Mouse (Mus musculus) cerebellum, adult 8-10 months (tissue): ENCODE measurements around the gene Ccer2.
A peak's percentile ranks its signal among the peaks of the same experiment; 100 is the strongest.

ENCODE experiments used
- DNase-seq: peaks from one replicate; pipeline ENCODE4 v3.0.0; 2022

The Ccer2 gene

DNA sequence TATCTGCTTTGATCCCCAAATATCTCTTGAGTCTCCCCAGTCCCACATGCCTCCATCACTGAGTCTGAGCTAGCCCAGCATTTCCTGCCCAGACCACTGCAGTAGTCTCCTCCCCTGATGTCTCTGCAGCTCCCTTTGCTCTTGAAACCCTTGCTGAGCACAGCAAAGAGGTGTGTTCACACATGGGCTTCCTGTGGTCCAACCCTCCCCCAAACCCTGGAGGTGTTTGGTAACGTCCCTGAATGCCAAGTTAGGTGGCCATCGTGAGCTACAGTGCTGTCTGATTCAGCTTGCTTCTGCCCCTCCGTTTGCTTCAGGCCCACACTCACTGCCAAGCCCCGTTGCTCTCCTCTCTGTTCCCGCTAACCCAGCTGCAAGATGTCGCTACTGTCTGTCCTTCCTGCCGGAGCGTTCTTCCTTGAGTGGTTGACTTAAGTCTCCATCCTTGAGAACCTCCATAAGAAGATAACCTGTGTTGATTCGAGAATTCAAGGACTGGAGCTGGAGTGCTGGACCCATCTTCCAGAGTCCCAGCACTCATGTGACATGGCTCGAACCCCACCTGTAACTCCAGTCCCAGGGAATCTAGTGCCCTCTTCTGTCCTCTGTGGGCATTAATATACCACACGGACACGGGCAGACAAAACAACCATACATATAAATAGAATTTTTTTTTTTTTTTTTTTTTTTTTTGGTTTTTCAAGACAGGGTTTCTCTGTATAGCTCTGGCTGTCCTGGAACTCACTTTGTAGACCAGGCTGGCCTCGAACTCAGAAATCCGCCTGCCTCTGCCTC lies 36.6 kb downstream of the Ccer2 start:
- DNase-seq = no peak

DNA sequence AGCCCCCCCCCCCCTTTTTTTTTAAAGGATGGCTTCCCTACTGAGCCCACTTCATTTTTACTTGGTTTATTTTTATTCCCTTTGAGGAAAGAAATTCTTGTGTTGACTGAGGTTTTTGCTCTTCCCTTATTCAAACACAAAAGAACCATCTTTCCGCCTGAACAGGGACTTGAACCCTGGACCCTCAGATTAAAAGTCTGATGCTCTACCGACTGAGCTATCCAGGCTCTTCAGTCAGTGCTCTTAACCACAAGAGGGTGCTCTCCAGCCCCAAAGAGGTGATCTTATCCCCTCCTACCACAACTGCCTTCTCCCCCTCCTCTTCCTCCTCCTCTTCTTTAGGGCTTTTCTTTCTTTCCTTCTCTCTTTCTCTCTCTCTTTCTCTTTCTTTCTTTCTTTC lies 37.9 kb downstream of the Ccer2 start:
- DNase-seq = no peak

DNA sequence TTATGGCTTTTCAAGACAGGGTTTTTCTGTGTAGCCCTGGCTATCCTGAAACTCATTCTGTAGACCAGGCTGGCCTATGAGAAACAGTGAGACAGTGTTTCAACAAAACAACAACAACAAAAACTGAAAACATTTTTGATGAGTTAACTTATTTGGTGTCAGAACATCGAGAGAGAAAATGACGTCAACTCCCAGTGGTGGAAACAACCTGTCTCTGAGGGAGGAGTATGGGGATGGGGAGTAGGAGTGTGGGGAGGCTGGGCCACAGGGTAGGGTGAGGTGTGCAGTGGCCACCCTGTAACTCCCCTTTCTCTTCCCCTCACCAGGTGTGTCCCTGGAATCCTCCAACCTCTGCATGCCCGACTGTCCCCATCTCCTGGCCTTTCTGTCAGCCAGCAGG lies 38.5 kb downstream of the Ccer2 start:
- no peak for DNase-seq

DNA sequence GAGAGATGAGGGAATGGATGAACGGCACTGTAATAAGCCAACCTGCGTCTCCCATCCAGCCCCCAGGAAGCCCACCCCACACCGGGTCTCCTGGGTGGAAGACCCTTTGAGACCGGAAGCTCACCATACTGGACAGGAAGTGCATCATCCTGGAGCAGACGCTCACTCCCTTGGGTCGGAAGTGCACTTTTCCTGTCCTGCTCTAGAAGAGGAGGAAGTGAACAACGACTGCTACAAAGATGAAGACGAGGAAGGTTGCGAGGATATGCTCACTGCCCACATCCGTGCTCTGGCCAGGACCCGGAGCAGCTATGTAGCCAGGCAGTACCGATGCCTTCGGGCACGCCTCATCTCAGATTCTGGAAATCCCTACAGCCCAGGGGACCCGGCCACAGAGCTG lies 39.9 kb downstream of the Ccer2 start:
- DNase-seq = no peak

DNA sequence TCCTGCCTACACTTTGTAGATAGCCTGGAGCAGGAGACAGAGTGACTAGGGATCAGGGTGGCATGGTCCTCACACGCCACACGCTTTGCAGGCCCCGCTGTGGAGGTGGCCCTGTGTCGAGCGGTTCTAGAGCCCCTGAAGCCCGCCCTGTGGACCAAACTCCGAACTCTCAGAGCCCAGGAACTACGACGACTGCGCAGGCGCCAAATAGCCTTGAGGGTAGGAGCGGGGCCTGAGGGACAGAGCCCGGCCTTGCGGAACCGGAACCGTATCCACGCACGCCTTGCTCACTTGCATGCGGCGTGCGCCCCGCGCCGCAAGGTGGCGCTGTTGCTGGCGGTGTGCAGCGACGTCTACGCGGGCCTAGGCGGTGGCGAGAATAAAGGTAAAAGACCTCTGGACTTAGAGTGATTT lies 40.6 kb downstream of the Ccer2 start:
- peak; percentile 86 for DNase-seq

DNA sequence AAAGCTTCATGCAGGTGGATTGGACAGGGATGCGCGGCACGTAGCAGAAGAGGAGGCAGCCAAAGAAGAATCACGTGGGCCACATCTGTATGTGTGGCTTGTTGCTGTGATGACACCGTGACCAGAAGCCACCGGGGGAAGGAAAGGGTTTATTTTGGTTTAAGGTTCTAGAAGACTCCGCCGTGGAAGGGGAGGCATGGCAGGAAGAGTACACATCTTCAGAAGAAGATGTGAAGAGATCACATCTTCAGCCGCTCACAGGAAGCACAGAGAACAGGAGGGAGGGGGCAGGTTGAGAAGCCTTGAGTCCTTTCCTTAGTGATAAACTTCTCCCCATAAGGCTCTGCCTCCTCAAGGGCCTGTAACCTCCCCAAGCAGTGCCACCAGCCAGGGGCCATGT lies 44.0 kb downstream of the Ccer2 start:
- DNase-seq = no peak

DNA sequence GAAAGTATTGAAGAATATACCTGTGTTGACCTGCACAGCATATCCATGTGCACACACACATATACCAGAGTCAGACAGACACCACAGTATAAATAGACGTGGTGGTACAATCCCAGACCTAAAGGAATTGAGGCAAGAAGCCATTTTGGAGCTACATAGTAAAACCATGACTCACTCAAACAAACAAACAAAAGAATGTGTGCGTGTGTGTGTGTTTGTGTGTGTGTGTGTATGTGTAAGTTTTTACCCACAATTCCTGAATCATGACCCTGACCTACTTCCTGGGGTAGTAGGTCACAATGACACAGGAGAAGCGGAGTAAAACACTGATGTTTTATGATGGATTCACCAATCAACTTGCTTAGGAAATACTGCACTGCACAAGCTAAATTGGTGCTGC lies 45.5 kb downstream of the Ccer2 start:
- no peak for DNase-seq

DNA sequence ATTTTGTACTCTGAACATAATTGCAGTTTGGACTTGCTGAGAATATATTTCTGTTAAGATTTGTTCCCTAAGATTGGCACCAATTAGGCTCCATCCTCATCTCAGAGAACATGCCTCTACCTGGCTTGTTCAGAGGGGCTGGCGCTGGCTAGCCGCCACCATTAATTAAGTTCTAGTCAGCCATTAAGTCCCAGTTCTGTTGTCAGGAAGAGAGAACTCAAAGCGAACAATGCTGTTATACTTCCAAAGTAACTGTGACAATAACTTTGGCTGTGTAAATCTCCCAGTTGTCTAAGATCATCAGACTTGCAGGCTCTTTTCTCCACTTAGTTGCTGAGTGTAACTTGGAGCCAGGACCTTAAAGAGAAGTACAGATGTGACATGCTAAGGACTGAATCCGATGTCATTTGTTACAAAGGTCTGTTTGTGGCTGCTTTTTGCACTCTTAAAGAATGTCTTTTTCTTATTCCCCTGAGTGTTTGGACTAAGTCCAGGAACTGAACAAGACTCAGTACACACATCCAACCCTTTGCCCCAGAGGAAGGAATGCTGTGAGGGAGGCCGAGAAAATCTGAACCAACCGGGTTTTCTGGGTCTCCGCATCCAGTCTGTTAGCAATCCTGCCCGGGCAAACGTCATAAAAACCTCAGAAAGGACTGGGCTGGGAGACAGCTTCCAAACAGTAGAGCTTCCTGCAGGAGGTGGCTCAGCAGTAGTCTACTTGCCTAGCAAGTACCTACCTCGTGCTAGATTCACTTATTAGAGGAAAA lies 46.1 kb downstream of the Ccer2 start:
- no peak for DNase-seq

DNA sequence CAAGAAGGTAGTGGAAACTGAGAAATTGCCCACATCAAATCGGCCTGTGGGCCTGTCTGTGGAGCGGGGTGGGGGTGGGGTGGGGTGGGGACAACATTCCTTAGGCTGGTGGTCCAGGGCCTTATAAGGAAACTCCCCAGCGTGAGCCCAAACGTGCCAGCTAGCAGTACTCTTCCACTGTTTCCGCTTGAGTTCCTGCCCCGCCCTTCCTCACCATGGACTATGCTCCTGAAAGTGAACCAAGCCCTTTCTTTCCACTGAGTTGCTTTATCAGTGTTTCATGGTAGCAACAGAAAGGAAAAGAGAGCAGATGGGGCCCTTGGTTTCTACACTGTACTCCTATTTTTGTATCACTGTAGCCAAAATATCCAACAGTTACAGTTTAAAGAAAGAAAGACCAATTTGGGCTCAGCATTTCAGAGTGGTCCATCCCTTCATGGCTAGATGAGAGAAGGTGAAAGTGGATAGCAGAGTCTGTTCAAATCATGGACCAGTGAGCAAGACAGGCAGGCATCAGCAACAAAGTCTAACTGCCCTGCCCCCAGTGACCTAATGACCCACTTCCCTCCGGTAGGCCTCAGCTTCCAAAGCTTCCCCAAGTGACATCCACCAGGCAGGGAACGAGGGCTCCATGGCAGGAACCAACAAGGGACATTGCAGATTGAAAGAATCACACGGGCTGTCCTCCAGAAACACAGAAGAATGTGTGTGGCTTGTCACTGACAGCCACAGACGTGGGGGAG lies 47.0 kb downstream of the Ccer2 start:
- no peak for DNase-seq

DNA sequence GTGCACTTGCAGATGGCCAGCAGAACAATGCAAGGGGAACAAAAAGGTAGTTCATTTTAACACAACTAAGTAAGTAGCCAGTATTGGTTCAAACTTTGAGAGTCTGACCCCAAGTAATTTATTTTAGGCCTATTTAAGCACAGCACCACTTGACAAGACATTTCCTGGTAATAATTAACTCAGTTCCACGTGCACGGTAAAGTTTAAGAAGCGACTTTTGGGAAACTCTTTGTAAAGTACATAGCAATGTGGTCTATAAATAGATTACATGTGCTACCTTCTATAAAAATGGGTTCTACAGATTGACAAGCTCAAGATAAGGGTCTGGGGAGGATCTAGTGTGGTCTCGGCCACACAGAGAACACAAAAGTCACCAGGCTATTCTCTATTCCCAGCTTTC lies 47.8 kb downstream of the Ccer2 start:
- no peak for DNase-seq

DNA sequence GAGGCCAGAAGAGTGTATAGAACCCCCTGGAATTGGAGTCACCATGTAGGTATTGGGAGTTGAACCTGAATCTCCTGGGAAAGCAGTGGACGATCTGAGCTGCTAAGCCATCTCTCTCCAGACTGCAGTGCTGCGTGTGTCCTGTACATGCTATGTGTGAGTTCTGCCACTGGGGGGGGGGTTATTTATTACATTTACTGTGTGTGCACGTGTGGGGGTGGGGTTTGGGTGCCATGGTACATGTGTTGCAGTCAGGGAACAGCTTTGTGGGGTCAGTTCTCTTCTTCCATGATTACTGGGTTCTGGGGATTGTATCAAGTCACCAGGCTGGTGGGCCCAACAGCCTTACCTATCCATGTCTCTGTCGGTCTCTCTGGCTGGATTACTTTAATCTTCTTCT lies 50.9 kb downstream of the Ccer2 start:
- no peak for DNase-seq

DNA sequence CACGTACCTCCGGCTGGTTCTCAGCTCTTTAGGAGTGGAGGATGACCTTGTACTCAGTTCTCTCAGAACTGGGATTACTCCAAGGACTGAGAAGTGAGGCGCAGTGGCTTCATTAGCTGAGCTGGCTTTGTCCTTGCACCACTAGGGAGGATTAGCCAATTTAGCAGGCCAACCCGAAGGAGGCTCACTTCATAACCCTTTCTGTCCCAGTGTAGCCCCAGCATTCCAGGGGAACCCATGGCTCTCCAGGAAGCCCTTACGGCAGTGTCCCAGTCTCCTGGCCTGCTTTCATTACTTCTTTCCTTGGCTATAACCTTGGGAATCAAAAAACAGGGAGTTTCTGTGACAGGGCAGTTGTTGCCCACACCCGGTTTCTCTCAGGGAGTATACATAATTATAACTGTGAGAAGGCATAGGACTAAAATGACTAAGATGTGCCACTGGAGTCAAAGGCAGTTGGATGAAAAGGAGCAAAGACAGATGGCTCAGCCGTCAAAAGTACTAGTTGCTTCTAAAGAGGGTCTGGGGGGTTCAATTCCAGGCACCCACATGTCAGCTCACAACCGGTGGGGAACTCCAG lies 51.8 kb downstream of the Ccer2 start:
- DNase-seq = no peak

DNA sequence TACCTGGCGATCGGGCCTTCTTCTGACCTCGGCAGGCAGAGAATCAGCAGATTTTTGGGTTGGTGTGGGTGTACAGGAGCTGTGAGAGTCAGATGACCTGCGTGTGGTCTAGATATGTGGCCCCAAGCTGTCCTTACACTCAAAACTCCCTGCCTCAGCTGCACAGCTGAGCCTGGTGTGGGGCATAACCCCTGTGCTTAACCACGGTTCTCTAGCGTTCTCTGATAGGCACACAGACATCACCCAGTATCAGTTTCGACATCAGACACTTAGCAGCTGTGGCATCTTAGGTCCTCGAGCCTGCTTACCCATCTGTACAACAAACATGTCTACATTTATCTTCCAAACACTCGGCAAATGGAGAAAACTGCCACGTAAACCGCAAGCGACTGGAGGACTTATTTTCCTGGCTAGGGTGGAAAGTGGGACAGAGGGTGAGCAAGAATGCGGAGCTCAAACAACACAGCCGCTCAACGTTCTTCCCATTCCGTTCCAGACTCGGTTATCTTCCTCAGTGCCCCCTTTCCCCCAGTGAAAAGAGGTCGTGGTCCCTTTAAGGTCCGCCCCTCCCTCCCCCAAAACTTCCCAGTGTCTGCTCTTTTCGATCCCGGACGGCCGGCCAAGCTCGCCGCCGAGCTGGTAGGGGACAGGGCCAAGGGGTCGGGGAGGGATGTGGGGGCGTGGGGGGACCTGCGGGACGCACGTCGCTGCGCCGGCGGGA lies 52.4 kb downstream of the Ccer2 start, which contains the start of gene Hnrnpl:
TSS of gene Hnrnpl (plus strand) at position 321 of the 721 bp plus-strand sequence.
- DNase-seq = no peak
